Mouse (Mus musculus): ENCODE measurements around the gene Trim16.
A peak's percentile ranks its signal among the peaks of the same experiment; 100 is the strongest.

Gene Trim16

DNA sequence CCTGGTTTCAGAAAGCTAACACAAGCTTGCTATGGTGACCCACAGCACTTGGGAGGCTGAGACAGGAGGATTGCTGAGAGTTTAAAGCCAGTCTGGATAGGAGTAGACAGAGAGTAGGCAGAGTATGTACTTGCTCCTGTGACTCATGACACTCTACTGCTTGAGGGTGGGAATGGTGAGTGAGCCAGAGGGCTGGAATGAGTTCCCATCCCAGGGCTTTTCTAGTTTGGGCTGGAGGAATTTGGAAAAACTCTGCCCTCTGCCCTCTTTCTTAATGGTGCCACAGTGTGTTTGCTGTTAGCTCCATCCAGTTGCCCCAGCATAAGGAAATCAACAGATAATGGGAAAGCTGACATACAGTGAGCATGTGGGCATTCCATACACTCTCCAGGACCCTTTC is 11.9 kb downstream of the Trim16 start:
- no peak for DNase-seq

DNA sequence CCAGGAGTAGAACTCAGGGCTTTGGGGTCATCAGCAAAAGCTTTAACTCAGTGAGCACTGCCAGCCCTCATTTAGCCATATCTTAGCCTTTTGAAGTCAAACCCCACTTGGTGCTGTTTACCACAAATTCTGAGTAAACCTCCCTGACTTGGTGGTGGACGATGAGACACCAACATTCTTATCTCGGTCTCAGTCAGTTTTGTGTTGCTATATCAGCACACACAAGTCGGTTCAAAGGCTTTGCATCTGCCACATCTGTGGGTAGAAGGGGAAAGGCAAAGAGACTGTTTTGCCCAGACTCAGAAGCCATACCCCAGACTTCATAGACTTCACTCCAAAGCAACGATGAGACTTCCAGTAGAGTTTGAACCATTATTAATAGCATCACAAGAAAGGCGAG is 24.5 kb downstream of the Trim16 start:
- DNase-seq, result no peak

DNA sequence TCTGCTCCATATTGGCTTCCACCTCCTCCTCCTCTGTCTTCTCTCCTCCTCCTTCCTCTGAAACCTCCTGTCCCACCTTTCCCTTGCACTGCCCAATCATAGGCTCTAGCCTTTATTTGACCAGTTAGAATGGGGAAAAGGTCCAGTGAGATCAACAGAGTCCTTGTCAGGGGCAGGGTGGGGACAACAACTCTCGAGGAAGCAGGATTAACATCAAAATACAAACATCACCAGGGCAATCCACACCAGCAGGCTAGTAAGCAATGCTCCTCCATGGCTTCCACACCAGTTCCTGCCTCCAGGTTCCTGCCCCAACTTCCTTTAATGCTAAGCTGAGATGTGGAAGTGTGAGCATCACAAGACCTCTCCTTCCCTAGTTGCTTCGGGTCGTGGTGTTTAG is 25.7 kb downstream of the Trim16 start:
- no peak for DNase-seq

DNA sequence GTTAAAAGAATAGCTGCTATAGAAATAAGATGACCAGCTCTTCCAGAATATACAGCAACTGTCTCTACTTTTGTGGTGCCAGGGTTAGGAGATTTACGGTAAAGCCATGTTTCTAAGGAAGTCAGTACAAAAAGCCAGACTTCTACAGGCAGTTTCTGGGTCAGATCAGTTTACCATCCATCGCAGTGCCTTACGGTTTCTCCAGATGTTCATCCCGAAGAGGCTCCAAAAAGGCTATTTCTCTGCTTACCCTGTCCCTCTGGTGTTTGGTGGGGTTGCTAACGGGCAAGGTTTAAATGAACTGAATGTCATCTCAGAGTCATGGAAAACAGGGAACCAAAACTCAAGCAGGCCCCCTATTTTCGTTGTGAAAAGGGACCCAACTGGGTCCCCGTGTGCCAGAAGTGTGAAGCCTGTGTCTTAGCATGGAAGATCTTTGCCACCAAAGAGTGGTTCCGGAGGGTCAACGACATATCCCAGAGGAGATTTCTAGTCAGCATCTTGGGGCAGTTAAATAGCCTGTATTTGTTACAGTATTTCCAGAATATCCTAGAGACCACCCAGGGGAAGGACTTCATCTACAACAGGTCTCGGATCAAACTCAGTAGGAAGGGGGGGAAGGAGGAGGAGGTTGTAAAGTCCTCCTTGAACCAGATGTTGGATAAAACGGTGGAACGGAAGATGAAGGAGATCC is 27.1 kb downstream of the Trim16 start, which contains the start of gene Fbxw10:
Fbxw10 (plus strand) TSS at position 109 of the 694 bp plus-strand sequence.
- DNase-seq, result peak; percentile 6 to 18

DNA sequence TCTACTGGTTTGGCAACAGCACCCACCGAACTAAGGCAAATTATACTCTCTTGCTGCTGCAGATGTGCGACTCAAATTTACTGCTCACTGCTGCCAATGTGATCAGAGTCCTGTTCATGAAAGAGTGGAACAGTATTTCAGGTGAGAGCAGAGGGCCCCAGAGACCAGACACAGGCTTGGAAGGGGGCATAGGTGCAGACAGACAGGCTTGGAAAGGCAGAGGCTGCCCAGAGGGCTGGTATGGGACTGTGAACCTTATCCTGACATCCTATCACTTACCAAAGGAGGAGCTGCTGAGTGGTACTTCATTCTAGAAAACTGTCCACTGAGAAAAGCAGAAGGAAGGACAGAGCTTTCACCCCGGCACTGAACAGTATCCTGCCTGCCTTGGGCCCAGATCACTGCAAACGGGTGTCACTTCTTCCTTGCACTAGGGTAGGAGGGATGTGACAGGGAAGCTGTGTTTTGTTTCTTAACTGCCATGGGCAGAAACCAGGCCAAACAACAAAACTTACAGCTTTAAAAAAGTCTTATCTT is 27.7 kb downstream of the Trim16 start:
- peak in 1 of 2 experiments; percentile 11 for DNase-seq

DNA sequence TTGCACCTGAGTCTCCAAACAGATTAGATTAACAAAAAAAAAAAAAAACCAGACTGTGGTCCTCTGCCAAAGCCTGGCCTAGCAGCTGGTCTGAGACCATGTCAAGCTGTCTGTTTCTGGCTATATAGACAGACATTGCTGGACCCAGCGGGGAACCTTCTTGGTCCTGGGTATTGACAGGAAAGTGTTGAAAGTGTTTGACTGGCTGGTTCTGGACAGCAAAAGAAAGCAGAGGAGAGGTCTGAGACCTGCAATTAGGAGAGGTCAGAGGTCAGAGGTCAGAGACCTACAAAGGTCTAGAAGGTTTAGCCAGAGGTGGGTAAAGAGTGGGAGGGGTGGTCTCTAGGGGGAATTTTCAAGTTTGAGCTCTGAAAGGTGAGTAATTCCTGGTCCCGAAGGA is 28.3 kb downstream of the Trim16 start:
- DNase-seq, result no peak

DNA sequence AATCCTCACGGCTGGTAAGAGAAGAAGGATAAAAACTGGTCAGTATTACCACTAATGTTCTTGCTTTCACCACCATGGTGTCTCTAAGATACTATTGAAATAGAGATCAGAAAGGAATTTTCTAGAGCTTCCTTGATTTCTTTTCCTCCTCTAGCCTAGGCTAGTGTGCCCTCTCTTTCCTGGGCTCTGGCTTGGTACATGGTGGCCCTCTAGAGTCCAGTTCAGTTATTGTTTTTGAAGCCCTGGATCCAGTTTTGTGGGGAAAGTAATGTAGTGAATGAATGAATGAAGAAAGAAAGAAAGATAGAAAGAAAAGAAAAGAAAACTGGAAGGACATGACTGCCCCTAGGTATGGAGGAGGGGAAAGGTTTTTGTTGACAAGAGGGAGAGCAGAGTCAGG is 31.2 kb downstream of the Trim16 start:
- peak; percentile 12 to 31 for DNase-seq

DNA sequence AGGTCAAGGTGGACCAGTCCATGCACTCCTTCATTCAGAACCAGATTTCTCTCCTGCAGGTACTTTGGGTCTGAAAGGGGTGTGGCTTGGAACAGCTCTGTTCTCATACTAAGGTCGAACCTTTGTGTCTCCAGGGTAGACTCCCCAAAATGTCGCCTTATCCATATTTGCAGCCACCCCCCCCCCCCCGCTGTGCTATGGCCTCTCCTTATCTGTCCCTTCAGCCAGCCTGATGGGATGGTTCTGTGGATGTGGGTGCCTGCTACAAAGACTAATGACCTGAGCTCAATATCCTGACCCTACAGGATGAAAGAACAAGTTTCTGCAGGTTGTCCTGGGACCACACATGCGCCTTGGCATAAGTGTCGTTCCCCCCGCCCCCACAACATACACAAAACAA is 33.3 kb downstream of the Trim16 start:
- no peak for DNase-seq

DNA sequence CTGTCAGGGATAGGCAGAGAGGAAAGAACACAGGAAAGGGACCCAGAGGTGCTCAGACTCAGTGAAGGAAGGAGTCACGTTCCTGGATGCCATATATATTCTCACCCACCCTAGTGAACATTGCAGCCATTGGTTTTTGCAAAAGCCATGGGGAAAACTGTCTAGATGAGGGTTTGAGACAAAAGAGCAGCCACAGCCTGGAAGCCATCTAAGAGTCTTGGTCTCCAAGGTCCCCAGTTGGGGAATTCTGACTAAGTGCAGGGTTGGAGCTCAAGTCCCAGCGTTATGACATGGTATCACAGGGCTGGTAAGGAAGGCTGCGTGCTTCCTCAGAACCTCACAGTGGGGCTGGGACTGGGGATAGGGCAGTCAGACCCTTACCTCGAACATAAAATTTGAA is 45.5 kb downstream of the Trim16 start:
- no peak for DNase-seq

DNA sequence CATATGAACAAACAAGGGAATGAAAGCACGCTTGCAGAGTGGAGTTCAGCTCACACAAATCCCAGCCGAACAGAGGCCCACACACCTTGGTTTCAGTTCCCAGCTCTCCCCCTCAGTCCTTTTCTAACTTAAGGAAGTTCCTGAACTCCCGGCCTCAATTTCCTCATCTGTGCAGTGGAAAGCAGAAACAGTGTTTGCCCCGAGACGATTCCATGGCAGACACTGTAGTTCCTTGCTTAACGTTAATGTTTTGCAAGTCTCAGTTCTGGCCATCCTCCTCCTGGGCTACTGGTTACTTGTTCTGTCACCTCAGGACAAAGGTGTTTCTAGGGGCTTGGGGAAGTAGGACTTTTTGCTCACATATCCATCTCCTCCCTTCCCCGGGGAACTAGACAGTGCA is 46.7 kb downstream of the Trim16 start:
- DNase-seq, result no peak

DNA sequence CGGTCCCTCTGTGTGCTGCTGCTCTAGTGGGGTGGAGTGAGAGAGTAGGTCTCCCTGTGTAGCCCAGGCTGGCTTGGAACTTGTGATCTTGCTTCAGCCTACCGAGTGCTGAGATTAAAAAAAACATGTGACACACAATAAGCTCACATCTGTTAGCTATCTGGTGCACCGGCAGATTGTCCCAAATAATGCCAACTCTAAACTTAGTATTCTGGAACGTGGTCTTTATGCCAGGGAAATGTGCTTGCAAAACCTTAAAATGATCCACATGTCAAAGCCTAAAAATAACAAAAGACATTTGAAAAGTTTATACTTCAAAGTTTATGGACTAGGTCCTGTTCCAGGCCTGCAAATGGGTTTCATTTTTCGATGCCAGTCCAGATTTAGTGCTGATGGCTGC is 49.2 kb downstream of the Trim16 start:
- no peak for DNase-seq

DNA sequence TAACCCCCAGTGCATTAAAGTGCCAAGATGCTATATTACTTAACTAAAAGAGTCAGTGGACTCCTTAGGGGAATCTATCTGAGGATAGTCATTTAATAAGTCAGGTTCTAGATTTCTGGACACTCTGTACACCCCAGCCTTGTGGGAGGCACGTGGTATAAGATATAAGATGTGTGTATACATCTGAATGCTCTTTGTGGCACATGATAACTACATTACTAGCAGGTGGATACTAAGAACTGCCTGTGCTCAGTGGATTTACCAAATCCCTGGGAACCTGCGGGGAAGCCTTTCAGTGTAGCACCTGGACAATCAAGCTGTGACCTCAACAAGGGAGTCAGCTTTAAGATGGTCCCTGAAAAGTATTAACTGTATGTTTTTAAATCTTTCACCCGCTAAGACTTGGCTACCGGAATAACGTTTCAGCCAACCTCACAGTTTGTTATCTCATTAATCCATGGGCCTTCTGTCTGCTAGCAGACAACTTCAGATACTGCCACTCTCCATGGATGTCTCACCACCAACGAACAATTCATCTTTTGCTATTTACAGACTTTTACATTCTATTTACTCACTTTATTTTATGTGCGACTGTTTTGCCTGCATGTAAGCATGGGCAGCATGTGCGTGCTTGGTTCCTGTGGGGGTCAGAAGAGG is 49.8 kb downstream of the Trim16 start:
- no peak for DNase-seq

DNA sequence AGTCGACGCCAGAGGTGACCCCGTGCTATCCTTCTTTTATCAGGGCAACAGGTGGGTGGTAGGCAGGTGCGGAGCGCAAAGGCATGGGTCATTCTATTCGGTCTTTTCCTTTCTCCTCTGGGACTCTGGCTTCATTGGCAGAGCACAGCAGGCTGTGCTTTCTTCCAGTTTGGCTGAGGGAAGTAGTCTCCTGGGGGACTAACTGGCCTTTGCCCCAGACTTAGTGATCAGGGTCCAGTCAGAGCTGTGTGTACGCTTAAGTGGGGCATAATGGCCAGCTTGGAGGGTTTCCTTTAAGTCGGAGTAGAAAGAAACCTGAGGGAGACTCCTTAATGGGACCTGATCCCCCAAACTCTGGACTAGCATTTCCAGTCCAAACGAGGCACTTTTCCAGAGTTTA is 53.4 kb downstream of the Trim16 start:
- no peak for DNase-seq

DNA sequence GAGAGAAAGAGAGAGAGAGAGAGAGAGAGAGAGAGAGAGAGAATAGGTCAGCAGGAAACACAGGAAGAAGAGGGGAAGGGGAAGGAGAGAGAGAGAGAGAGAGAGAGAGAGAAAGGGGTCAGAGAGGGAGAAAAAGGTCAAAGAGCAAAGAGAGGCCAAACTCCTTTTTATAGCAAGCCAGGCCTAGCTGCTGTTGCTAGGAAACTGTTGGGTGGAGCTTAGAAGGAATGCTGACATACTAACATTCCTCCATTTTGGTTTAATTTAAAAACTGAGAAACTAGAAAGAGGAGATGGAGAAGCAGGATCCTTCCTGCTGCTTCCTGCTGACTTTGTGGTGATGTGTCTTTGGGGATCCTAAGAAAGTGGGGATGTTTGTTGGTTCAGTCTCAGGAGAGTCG is 55.7 kb downstream of the Trim16 start:
- DNase-seq, result no peak

DNA sequence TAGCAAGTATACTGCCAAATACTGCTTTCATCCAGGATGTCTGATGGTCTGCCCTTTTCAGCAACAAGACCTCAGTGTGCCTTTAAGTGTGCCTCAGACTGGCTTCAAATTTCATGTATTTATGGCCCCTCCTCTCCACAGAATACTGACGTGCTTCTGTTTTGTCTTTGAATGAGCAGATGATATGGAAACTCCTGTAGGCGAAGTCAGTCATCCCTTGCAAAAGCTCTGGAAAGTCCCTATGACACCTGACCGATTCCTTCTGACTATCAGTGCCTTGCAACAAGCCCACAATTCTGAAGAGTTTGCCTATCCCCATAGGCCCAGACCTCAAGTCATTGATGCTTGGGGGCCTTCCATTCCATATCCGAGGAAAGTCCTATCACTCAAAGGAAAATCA is 56.4 kb downstream of the Trim16 start:
- DNase-seq, result no peak

DNA sequence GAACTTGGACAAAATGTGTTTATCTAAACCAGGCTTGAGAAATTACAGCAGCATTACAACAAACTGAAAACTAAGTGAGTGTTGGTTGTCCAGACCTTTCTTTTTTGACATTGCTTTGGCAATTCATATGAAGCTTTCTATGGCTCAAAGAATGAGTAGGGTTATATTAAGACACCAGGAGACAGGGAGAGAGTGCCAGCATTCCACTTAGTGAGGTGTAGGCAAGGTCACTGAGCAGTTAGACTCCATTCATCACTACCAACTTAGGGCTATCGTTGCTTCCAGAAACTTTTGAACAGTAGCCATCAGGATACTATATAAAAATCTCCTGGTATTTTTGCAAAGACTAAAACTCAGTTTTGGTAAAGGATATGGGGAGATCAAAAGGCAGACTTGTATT is 57.4 kb downstream of the Trim16 start:
- no peak for DNase-seq

DNA sequence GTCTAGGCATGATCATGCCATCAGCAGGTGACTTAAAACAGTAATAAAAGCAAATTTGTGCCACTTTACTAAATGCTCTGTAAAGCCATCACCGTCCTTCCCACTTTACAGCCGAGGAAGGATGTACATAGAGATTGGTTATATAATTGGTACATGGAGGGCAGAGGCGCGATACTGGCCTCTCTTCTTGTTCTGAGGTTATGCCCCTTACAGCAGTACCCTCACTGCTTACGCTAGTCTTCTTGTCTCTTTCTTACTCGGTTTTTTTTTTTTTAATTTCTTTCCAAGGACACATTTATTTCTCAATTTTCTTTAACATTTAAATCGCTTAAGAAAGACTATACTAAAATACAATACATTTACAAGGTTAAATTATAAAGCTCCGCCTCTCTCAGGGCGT is 58.7 kb downstream of the Trim16 start:
- no peak for DNase-seq

DNA sequence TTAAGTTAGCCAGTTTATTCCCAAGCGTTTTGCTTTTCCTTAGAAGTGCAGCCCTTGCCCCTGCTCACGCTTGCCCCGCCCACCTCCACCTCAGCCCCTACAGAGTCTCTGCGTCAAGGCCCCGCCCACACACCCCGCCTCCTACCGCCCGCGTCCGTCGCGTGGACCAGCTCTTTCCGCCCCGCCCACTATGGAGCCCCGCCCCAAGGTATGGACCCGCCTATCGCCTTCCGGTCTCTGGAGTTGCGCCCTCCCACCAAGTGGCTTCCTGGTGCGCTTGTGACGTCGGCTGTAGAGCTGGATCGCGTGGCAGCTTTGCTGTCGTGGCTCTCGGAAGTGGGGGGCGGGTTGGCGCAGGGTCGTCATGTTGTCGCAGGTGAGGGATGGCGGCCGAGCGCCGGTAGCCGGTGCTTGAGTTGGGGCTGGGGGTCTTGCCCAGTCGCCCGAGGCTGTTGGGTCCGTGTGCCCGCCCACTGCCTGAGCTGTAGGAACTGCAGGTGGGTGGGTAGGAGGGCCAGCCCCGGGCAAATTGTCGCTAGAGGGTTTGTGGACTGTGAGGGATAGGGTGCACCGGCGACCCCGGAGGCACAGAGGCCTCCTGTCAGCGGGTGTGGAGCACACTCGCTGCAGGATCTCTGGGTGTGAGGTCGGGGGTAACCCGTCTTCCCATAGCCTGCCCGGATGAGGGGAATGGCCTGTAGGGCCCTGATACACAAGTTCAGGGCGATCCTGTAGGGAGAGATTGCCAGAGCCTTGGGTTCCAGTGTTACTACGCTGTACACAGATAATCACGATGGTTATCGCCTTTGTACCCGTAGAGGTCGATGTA is 59.4 kb downstream of the Trim16 start, which contains the start of gene Tvp23b:
Tvp23b (plus strand) TSS at position 236 of the 829 bp plus-strand sequence.
- DNase-seq, result peak; percentile 100

DNA sequence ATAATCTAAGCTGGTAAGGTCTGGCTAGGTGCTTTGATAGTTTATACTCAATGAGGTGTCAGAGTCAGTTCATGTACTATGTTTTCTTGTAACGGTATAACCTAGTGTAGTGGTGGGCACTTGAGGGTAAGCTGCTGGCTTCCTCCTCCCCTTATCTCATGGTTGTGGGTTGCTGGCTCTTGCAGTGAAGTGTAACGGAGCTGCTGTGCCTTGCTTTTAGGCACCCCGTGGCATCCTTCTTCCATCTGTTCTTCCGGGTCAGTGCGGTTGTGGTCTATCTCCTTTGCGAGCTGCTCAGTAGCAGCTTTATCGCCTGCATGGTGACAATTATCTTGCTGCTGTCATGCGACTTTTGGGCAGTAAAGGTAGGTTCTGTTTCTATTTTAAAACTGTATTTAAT is 63.4 kb downstream of the Trim16 start:
- DNase-seq, result no peak

DNA sequence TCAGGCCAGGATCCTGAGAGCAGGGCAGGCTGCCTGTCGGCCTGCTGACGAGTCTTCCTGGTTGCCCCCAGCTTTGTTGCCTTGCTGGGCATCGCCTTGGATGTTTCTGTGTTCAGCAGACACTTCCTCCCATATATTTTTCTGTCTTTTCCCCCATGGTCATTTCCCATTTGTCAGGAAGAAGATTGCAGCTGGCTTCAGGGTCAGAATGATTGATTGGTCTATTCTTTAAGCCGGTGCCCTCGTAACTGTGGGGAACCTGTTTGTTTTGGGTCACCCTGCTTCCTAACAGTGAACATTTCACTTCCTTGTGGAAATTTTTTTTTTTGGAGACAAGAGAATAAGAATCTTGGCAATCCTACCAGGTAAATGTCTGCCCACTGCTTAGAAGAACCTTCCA is 65.3 kb downstream of the Trim16 start:
- DNase-seq, result peak in 1 of 2 experiments; percentile 6

DNA sequence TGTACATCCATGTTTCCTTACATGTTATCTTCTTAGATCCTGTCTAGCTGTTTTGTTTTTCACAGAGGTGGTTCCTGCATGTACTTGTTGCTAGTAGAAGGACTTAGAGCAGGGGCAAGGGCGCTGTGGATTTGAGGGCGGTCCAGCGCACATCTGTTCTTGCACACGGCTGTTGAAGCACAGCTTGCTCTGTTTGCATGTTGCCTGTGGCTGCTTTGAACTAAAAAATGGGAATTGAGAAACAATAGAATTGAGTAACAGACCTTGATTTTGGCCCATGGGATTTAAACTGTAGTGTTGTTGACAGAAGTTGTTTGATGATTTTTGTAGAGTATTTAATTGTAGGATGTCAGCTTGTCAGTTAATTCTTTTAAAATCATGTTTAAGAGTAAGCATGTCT is 70.8 kb downstream of the Trim16 start:
- no peak for DNase-seq

DNA sequence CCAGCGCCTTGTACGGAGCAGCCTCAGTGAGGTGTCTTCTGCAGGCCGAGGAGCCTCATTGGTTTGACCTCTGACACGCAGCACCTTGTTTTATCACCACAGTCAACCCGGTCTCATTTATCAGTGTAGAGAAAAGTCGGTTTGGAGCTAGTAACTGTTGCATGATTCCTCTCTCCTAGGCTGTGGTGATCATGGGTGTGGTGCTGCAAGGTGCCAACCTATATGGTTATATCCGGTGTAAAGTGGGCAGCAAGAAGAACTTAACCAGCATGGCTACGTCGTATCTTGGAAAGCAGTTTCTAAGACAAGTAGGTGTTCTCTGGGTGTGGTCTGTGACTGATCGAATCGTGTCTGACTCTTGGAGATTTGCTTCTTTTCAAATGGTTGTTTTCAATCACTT is 71.7 kb downstream of the Trim16 start:
- no peak for DNase-seq
